Mouse (Mus musculus): ENCODE results near the gene Iqsec3.
A peak's percentile ranks its signal among the peaks of the same experiment; 100 is the strongest.

The Iqsec3 gene

DNA sequence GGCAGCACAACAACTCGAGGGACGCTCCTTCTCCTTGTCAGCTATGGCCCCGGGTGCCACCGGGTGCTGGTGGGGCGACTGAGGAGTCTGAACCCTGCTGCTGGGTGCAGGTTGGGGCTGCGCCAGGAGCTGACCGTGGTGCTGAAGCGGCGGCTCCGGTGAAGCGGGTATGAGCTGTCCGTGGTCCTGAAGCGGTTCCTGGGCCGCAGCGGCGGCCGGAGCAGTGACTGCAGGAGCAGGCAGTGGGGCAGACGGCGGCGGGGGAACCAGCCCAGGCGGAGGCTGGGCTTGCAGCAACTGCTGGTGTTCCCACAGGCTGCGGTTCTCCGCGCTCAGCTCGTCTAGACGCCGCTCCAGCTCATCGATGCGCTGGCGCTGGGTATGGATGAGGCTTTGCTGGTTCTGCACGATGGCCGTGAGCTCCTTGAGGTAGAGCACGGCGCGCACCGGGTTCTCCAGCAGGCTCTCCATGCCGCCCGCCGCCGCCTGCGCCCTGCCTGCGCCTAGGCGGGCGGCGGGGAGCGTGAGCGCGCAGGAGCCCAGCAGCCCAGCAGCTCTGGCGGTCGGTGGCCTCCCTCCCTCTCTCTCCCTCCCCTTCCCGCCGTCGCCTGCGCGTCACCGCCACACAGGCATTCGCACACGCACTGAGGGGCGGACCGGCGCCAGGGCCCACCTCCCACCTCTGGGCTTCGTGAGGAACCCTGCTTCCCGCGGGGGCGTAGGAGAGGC lies at the start of gene Iqsec3:
Gene Iqsec3, minus strand, starts transcription at position 586 of the 729 bp plus-strand sequence.
- Histone ChIP-seq H3K27me3 (ENCODE audit: control insufficient read depth, insufficient read depth, low read length, poor library complexity, severe bottlenecking) (no peaks in the 10 kb centered on the region), H3K36me3 (ENCODE audit: control insufficient read depth, insufficient read depth, low read length, poor library complexity, severe bottlenecking) (no peaks in the 10 kb centered on the region)
- peak; percentile 66 for DNase-seq (ENCODE audit: low read depth, low spot score)

GRCm38 (mm10) chr6:121522106-121522705 lies 48.7 kb upstream of the Iqsec3 start:
- H3K36me3 ChIP-seq (ENCODE audit: control insufficient read depth, insufficient read depth, low read length, poor library complexity, severe bottlenecking): no peaks in the 10 kb centered on the region

DNA sequence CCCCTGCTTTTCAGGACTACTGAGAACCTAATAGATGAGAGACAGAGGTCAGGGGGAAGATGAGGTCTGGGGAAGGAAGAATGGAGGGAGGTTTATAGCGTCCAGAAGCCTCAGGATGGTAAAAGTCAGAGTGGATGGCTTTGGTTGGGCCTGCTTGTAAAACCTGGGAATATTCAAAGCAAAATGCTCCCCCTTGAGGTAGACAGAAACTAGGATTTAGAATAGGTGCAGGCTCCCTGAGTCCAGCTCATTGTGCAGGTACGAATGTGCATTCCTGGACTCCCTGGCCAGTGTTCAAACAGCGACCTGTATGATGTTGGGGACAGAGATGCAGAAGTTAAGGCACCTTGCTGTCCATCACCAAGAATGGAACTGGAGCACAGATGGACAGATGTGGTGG lies 47.6 kb upstream of the Iqsec3 start:
- no peak for DNase-seq (ENCODE audit: low read depth, low spot score)
- Histone ChIP-seq H3K27me3 (ENCODE audit: control insufficient read depth, insufficient read depth, low read length, poor library complexity, severe bottlenecking) (no peaks in the 10 kb centered on the region), H3K36me3 (ENCODE audit: control insufficient read depth, insufficient read depth, low read length, poor library complexity, severe bottlenecking) (no peaks in the 10 kb centered on the region)

More at GRCm38 (mm10) chr6:121522106-121522705, 48.7 kb upstream of the Iqsec3 start:
- H3K27me3 ChIP-seq (ENCODE audit: control insufficient read depth, insufficient read depth, low read length, poor library complexity, severe bottlenecking): no peaks in the 10 kb centered on the region
- no peak for DNase-seq (ENCODE audit: low read depth, low spot score)

GRCm38 (mm10) chr6:121519896-121520295 lies 46.4 kb upstream of the Iqsec3 start:
- DNase-seq (ENCODE audit: low read depth, low spot score): no peak
- H3K27me3 ChIP-seq (ENCODE audit: control insufficient read depth, insufficient read depth, low read length, poor library complexity, severe bottlenecking): no peaks in the 10 kb centered on the region
- H3K36me3 ChIP-seq (ENCODE audit: control insufficient read depth, insufficient read depth, low read length, poor library complexity, severe bottlenecking): no peaks in the 10 kb centered on the region

DNA sequence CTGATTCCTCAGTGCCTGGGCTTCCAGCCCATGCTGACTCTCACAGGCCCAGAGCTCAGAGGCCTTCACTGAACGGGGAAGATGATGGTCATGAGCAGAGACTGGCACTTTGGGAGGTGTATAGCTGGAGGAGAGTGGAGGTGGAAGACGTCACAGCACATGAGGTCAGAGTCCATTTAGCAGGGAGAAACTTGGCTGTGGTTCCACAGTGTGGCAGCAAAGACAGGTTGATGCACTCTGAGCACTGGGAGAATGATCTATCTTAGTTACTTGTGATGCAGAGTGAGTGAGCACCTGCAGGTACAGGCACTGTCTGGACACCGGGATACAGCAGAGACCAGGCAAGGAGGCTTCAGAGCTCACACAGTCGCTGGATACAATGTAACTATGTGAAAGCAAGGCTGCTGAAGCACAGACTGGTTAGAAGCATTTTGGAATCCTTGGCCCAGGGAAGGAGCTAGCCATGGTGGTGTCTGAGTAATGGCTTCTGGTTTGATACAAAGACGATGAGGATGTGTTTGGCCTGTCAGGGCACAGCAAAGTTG lies 45.9 kb upstream of the Iqsec3 start:
- H3K36me3 ChIP-seq (ENCODE audit: control insufficient read depth, insufficient read depth, low read length, poor library complexity, severe bottlenecking): no peaks in the 10 kb centered on the region
- DNase-seq (ENCODE audit: low read depth, low spot score): no peak
- no peaks in the 10 kb centered on the region for H3K27me3 ChIP-seq (ENCODE audit: control insufficient read depth, insufficient read depth, low read length, poor library complexity, severe bottlenecking)

DNA sequence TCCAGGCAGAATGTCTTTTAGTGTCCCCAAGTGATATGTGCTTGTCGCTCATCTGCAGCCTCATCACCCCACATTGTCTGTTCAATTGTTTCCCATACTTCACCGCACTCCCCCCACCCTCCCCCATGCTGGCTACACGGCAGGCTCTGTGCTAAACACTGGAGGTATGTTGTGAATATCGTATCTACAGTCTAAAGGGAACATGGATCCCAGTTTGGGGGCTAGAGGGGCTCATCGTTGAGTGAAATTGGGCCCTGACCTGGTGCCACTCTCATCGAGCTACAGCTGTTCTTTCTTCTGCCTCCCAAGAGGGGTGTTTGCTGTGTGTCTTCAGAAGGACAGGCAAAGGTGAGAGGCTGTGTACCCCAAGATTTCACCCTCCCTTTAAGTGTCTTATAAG lies 44.2 kb upstream of the Iqsec3 start:
- DNase-seq (ENCODE audit: low read depth, low spot score): no peak
- Histone ChIP-seq H3K27me3 (ENCODE audit: control insufficient read depth, insufficient read depth, low read length, poor library complexity, severe bottlenecking) (no peaks in the 10 kb centered on the region), H3K36me3 (ENCODE audit: control insufficient read depth, insufficient read depth, low read length, poor library complexity, severe bottlenecking) (no peaks in the 10 kb centered on the region)

GRCm38 (mm10) chr6:121510381-121510780 lies 36.9 kb upstream of the Iqsec3 start:
- DNase-seq (ENCODE audit: low read depth, low spot score): no peak
- H3K36me3 ChIP-seq (ENCODE audit: control insufficient read depth, insufficient read depth, low read length, poor library complexity, severe bottlenecking): no peaks in the 10 kb centered on the region
- H3K27me3 ChIP-seq (ENCODE audit: control insufficient read depth, insufficient read depth, low read length, poor library complexity, severe bottlenecking): no peaks in the 10 kb centered on the region

- Histone ChIP-seq H3K36me3 (ENCODE audit: control insufficient read depth, insufficient read depth, low read length, poor library complexity, severe bottlenecking) (no peaks in the 10 kb centered on the region), H3K27me3 (ENCODE audit: control insufficient read depth, insufficient read depth, low read length, poor library complexity, severe bottlenecking) (no peaks in the 10 kb centered on the region)
- DNase-seq (ENCODE audit: low read depth, low spot score): no peak
Observed at GRCm38 (mm10) chr6:121509871-121510270, 36.4 kb upstream of the Iqsec3 start.

- DNase-seq (ENCODE audit: low read depth, low spot score): no peak
- H3K27me3 ChIP-seq (ENCODE audit: control insufficient read depth, insufficient read depth, low read length, poor library complexity, severe bottlenecking): no peaks in the 10 kb centered on the region
- no peaks in the 10 kb centered on the region for H3K36me3 ChIP-seq (ENCODE audit: control insufficient read depth, insufficient read depth, low read length, poor library complexity, severe bottlenecking)
Observed at GRCm38 (mm10) chr6:121508266-121508665, 34.8 kb upstream of the Iqsec3 start.

DNA sequence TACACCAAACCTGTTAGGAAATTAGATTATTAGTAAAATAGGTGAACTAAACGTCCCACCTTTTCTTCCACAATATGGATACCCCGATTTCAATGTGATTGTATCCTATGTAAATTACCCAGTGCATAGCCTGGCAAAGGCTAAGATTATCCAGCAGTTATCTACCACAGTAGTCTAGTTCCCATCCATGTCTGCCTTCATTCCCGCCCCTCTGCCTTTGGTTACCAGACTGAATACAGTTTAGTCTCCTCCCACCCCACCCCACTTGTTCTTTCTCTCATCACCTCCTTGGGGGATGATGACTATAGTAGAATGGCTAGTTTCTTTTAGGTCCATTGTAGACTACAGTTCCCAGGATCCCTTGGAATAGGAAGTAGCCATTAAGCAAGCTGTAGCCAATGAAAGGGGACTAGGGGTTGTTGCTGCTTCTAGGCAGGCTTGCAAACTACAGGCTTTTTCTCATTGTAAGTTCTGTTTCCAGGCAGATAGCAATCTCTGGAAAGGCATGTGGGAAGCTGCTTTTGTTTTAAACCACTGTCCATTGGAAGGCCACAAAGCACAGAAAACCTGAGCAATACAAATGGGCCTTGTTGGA lies 27.7 kb upstream of the Iqsec3 start:
- H3K27me3 ChIP-seq (ENCODE audit: control insufficient read depth, insufficient read depth, low read length, poor library complexity, severe bottlenecking): no peaks in the 10 kb centered on the region
- H3K36me3 ChIP-seq (ENCODE audit: control insufficient read depth, insufficient read depth, low read length, poor library complexity, severe bottlenecking): no peaks in the 10 kb centered on the region
- no peak for DNase-seq (ENCODE audit: low read depth, low spot score)

- H3K27me3 ChIP-seq (ENCODE audit: control insufficient read depth, insufficient read depth, low read length, poor library complexity, severe bottlenecking): no peaks in the 10 kb centered on the region
- DNase-seq (ENCODE audit: low read depth, low spot score): no peak
- no peaks in the 10 kb centered on the region for H3K36me3 ChIP-seq (ENCODE audit: control insufficient read depth, insufficient read depth, low read length, poor library complexity, severe bottlenecking)
Observed at GRCm38 (mm10) chr6:121499856-121500255, 26.4 kb upstream of the Iqsec3 start.

DNA sequence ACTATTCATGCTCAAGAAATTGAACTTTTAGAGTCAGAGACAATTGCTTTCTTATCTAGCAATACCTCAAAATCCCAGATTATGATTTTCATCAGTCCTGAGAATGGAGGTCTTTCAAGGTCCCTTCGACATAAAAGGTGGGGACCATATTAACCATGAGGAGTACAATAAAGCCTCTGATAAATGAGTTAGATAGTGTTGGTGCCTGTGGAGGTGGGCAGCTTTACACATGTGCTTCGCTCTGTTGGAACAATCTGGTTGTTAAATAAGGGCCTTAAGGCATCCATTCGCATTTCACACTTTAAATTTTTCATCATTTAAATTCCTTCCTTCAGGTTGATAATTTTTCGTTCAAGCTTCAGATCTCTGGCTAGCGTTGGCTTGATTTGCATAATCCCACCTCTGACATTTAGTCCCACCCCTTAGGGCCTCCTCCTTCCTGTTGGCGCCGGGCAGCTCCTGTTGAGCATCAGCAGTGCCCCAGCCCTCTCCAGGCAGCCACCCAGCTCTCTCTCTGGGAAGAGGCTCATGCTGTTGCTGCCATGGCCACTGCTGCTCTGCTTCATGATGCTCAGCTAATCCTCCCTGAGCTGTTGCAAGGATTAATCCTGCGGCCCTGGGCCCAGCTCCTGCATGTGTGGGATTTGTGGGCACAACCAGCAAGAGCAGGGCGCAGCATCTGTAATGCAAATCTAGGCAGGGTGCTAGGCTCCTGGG lies 25.5 kb upstream of the Iqsec3 start:
- DNase-seq (ENCODE audit: low read depth, low spot score): no peak
- Histone ChIP-seq H3K27me3 (ENCODE audit: control insufficient read depth, insufficient read depth, low read length, poor library complexity, severe bottlenecking) (no peaks in the 10 kb centered on the region), H3K36me3 (ENCODE audit: control insufficient read depth, insufficient read depth, low read length, poor library complexity, severe bottlenecking) (no peaks in the 10 kb centered on the region)

DNA sequence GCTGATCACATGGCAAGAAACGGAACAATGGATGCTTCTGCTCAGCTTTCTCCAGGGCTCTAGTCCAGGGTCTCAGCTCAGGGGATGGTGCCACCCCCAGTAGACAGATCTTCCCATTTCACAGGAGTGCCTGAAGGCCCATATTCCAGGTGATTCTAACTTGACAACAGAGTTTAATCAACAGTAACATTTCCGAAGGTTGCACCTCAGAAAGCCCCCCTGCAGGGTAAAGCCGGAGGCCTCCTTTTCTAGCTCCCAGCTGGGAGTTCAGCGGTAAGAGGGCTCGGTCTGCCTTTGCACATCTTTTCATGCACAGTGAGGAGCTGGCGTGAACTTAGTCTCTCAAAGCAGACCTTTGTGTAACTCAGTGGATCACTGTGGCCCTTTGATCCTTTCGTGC lies 22.1 kb upstream of the Iqsec3 start:
- Histone ChIP-seq H3K36me3 (ENCODE audit: control insufficient read depth, insufficient read depth, low read length, poor library complexity, severe bottlenecking) (no peaks in the 10 kb centered on the region), H3K27me3 (ENCODE audit: control insufficient read depth, insufficient read depth, low read length, poor library complexity, severe bottlenecking) (no peaks in the 10 kb centered on the region)
- DNase-seq (ENCODE audit: low read depth, low spot score): no peak

DNA sequence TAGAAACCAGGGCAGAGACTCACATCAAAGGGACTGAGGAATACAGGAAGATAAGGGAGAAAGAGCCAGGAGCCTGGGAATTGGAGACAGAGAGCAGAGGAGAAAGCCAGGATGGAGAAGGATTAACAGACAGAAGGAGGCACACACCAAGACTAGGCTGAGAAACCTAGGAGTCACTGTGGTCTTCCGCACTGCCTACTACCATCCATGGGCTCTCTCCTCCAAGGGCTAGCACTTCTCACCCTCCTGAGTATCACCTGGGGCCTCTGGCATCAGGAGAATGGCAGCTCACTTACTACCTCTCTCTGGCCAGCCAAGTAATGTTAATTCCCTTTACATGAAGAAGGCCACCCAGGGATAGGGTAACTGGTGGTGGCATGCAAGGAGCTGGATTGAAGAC lies 21.5 kb upstream of the Iqsec3 start:
- no peaks in the 10 kb centered on the region for H3K27me3 ChIP-seq (ENCODE audit: control insufficient read depth, insufficient read depth, low read length, poor library complexity, severe bottlenecking)
- no peak for DNase-seq (ENCODE audit: low read depth, low spot score)
- H3K36me3 ChIP-seq (ENCODE audit: control insufficient read depth, insufficient read depth, low read length, poor library complexity, severe bottlenecking): no peaks in the 10 kb centered on the region

DNA sequence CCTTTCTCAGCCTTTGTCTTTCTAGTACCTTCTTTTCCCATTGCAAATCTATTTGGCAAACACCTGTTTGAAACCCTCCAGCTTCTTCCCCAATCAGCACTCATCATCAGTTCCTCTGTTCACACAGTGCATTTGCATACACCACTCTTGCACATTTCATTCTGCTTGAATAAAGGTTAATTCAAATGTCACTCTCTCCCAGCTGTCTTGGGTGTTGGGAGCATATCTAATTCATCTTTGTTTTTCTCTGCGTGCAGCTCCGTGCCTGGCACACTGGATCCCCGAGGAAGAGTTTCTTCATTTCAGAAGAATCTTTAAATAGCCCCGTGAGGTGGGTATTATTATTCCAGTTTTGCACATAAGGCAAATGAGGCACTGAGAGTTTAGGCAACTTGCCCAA lies 20.8 kb upstream of the Iqsec3 start:
- Histone ChIP-seq H3K36me3 (ENCODE audit: control insufficient read depth, insufficient read depth, low read length, poor library complexity, severe bottlenecking) (no peaks in the 10 kb centered on the region), H3K27me3 (ENCODE audit: control insufficient read depth, insufficient read depth, low read length, poor library complexity, severe bottlenecking) (no peaks in the 10 kb centered on the region)
- DNase-seq (ENCODE audit: low read depth, low spot score): no peak
